Mouse (Mus musculus) hindbrain, embryonic 16.5 days (tissue): ENCODE data around the gene Pmel. TPM values are rescaled to one million over a fixed set of nuclear protein-coding genes. Genes with fewer than 3 reads are reported as not detected.
"Not testable (repeated sequence)": the region's sequence is repeated elsewhere in the genome, so short reads cannot be mapped to it uniquely, and the experiment has no call there.

Source experiments
- ATAC-seq: fragments of 200-750 bp; cut with Nextera tagmentation; 2 replicates; pipeline ENCODE4 v1.8.0; 2017; ENCODE audit warnings: moderate TSS enrichment, moderate library complexity
- H3K27ac ChIP-seq: fragments of 300-500 bp; sonication (generic); 2 replicates; pipeline ENCODE4 v1.5.1; 2014; ENCODE audit warnings: low read depth, mild to moderate bottlenecking, control low read depth, low read length, moderate library complexity
- H3K27me3 ChIP-seq: fragments of 300-500 bp; sonication (generic); replicated peaks from 2 replicates; pipeline ENCODE4 v1.6.1; 2014; ENCODE audit warnings: low read length; ENCODE audit not compliant: control insufficient read depth, insufficient read depth
- H3K36me3 ChIP-seq: fragments of 300-500 bp; sonication (generic); 2 replicates; pipeline ENCODE4 v1.6.1; 2014; ENCODE audit warnings: mild to moderate bottlenecking, low read length, moderate library complexity, mixed read lengths; ENCODE audit not compliant: control insufficient read depth, insufficient read depth
- H3K4me1 ChIP-seq: fragments of 300-500 bp; sonication (generic); 2 replicates; pipeline ENCODE4 v1.6.1; 2014; ENCODE audit warnings: low read depth, low read length; ENCODE audit not compliant: control insufficient read depth, insufficient read depth
- H3K4me2 ChIP-seq: fragments of 300-500 bp; sonication (generic); 2 replicates; pipeline ENCODE4 v1.6.1; 2014; ENCODE audit warnings: mild to moderate bottlenecking, low read length, control low read depth, moderate library complexity
- H3K4me3 ChIP-seq: fragments of 300-500 bp; sonication (generic); 2 replicates; pipeline ENCODE4 v1.5.1; 2014; ENCODE audit warnings: mild to moderate bottlenecking, low read length, control low read depth, moderate library complexity
- H3K9ac ChIP-seq: fragments of 300-500 bp; sonication (generic); 2 replicates; pipeline ENCODE4 v1.6.1; 2014; ENCODE audit warnings: low read depth, mild to moderate bottlenecking, control low read depth, low read length, moderate library complexity
- H3K9me3 ChIP-seq: fragments of 300-500 bp; sonication (generic); 2 replicates; pipeline ENCODE4 v1.6.1; 2014; ENCODE audit warnings: mild to moderate bottlenecking, low read length, moderate library complexity; ENCODE audit not compliant: control insufficient read depth
- WGBS: fragments of 180-500 bp; shearing (Covaris S2); extraction: QIAGEN DNeasy Blood & Tissue Kit; methylation state at CpG from one replicate; pipeline ENCODE4 v1.1.7; 2014; 5-methylcytosine and 5-hydroxymethylcytosine counted together
- polyA plus RNA-seq: library from polyadenylated mRNA; unstranded; fragments of >200 nt; fragmentation: Nextera tagmentation; extraction: Ambion mirVana; gene quantifications from 2 replicates; pipeline ENCODE4 v1.2.1, GENCODE M21; 2015

Gene Pmel
- polyA plus RNA-seq, 1 experiment from 2014 or later, result 0.83 TPM

DNA sequence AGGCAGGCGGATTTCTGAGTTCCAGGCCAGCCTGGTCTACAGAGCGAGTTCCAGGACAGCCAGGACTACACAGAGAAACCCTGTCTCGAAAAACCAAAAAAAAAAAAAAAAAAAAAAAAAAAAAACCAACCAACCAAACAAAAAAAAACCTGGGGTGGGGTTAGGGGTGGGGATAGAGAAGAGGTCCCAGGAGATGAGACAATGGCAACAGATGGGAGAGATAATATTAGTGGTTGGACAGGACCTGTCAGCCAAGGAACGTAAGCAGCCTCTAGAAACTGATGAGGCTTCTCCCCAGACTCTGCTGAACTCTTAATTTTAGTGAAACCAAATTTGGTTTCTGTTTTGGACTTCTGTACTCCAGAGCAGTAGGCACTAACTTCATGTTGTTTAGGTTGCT is 21.5 kb downstream of the Pmel start:
- not testable (repeated sequence) for H3K27me3 ChIP-seq, ATAC-seq, H3K4me2 ChIP-seq, H3K27ac ChIP-seq, H3K9me3 ChIP-seq, H3K4me1 ChIP-seq, H3K4me3 ChIP-seq, H3K9ac ChIP-seq, H3K36me3 ChIP-seq
- WGBS, result 76% methylated on average over 3 of the region's 4 CpGs

DNA sequence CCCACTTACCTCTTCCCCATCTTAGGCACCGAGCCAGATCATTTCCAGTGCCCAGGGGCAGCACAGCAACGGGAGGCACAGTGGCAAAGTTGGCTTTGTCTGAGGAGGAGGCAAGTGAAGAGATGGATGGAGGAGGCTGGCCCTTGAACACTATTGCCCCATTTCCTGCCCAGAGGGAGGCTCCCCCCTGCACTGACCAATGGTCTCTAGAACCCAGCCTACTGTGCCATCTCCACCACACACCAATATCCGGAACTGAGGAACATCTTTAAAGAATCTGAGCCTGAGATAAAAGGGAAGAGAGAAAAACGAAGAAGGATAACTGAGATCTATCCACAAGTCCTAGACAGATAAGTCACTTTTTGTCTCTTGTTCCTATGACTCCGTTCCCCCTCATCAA is 24.1 kb downstream of the Pmel start:
- H3K36me3 ChIP-seq, result no peaks in the 10 kb centered on the region
- no peak for ATAC-seq
- no peak overlapping the region for H3K9ac ChIP-seq
- WGBS, result 86% methylated on average over 5 of the region's 5 CpGs
- H3K27me3 ChIP-seq, result no peaks in the 10 kb centered on the region
- no peak overlapping the region for H3K4me2 ChIP-seq
- no peak overlapping the region for H3K27ac ChIP-seq
- no peak overlapping the region for H3K4me3 ChIP-seq
- no peaks in the 10 kb centered on the region for H3K9me3 ChIP-seq
- no peaks in the 10 kb centered on the region for H3K4me1 ChIP-seq

DNA sequence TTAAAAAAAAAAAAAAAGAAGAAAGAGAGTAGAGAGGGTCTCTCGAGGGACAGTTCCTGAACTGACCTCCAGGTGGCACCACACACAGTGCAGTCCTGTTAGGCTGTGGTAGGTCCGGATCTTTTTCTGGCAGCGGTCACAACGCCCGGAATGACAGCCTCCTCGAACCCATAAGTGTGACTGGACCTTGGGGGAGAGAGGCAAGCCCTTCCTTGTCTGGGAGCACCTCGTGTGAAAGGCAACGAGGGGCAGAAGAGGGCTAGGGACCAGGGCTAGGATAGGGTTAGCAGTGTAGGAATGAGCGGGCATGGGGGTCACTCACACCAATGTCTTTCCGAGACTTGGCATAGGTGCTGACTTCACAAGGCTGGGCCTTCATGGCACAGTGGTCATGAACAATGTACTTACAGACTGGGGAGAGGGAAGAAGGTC is 27.0 kb downstream of the Pmel start:
- H3K4me3 ChIP-seq, result no peak overlapping the region
- peak; percentile 34; the same call in 1 of the 2 replicates for ATAC-seq
- H3K36me3 ChIP-seq, result no peaks in the 10 kb centered on the region
- H3K4me1 ChIP-seq, result no peaks in the 10 kb centered on the region
- no peak overlapping the region for H3K4me2 ChIP-seq
- H3K27ac ChIP-seq, result no peak overlapping the region
- 13% methylated on average over 10 of the region's 10 CpGs for WGBS
- H3K9ac ChIP-seq, result no peak overlapping the region
- no peaks in the 10 kb centered on the region for H3K27me3 ChIP-seq
- H3K9me3 ChIP-seq, result no peaks in the 10 kb centered on the region

DNA sequence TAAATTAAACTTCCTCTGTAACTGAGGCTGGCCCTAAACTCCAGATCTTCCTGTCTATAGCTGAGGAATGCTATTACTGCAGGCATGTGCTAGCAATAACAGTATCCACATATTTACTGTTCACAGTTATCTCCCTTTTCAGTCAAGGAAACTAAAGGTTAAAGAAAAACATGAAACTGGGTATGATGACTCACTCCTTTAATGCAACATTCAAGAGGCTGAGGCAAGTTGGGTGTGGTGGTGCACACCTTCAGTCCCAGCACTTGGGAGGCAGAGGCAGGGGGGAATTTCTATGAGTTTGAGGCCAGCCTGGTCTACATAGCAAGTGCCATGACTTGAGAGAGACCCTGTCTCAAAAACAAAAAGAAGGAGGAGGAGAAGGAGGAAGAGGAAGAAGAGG is 28.0 kb downstream of the Pmel start:
- Histone ChIP-seq H3K9ac (no peak overlapping the region), H3K27me3 (no peaks in the 10 kb centered on the region), H3K9me3 (no peaks in the 10 kb centered on the region), H3K4me1 (no peaks in the 10 kb centered on the region), H3K36me3 (no peaks in the 10 kb centered on the region), H3K4me3 (no peak overlapping the region), H3K4me2 (no peak overlapping the region), H3K27ac (no peak overlapping the region)
- ATAC-seq, result no peak

DNA sequence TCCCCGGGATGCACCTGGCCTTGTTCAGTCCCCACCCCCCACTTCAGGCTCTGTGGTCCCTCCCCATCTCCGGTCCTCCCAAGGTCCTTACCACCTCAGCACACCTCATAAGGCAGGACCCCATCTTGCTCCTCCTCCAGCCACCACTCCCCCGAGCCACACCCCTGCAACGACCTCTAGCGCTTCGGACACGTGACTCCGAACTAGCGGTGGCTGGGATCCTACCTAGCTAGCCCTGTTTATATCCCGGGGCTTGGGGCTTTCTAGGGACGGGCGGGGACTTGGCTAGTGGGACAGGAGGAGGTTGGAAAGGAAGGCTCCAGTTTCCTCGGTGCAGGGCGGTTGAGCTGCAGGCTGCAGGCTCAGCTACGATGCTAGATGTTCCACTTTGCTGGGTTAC is 33.4 kb downstream of the Pmel start:
- H3K36me3 ChIP-seq, result no peaks in the 10 kb centered on the region
- H3K4me3 ChIP-seq, result peak overlapping the region; percentile 14; the same call in 1 of the 2 replicates
- peak; percentile 30; the same call in 1 of the 2 replicates for ATAC-seq
- H3K4me1 ChIP-seq, result no peaks in the 10 kb centered on the region
- no peaks in the 10 kb centered on the region for H3K9me3 ChIP-seq
- no peak overlapping the region for H3K27ac ChIP-seq
- 7% methylated on average over 15 of the region's 15 CpGs for WGBS
- H3K9ac ChIP-seq, result peak overlapping the region; percentile 31; the same call in 1 of the 2 replicates
- peak overlapping the region; percentile 36 for H3K4me2 ChIP-seq
- H3K27me3 ChIP-seq, result peaks cover under 1% of the 10 kb centered on the region; the same call in 1 of the 2 replicates

DNA sequence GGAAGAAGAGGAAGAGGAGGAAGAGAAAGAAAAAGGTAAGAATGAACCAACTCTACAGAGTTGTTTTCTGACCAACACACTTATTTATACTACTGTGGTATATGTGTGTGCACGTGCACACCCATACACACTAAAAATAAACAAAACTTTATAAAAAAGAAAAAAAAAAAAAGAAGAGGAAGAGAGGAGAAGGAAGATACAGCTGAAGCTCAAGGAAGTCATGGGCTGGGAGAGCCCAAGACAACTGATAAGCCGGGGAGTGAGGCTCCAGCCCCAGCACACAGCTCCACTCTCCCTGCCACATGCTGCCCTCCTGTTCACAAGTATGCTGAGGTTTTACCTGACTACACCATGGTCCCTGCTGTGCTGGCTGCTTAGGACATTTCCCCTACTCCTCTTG is 36.3 kb downstream of the Pmel start:
- H3K4me2 ChIP-seq, result no peak overlapping the region
- no peaks in the 10 kb centered on the region for H3K36me3 ChIP-seq
- H3K9ac ChIP-seq, result no peak overlapping the region
- H3K9me3 ChIP-seq, result no peaks in the 10 kb centered on the region
- H3K4me1 ChIP-seq, result peaks cover 17% of the 10 kb centered on the region
- peaks cover 5% of the 10 kb centered on the region; the same call in 1 of the 2 replicates for H3K27me3 ChIP-seq
- 63% methylated on average over 2 of the region's 2 CpGs for WGBS
- no peak overlapping the region for H3K27ac ChIP-seq
- no peak for ATAC-seq
- no peak overlapping the region for H3K4me3 ChIP-seq

DNA sequence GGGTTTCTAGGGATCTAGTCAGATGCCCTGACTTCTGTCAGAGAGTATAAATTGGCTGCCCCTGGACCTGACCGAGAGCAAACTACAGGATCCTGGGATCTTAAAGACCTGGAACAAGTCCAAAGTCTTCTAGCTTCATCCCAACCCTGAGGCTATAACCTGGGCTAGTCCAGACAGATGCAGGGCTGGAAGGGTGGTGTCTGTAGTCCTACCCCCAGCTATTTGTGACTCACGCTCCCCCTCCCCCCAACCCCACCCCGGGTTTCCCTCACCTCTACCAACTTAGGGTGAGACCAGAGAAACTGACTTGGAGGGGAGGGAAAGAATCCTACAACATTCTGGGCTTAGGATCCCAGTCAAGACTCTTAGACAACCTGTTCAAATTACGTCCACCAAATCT is 38.6 kb downstream of the Pmel start:
- Histone ChIP-seq H3K4me1 (peaks cover 21% of the 10 kb centered on the region), H3K4me3 (no peak overlapping the region)

DNA sequence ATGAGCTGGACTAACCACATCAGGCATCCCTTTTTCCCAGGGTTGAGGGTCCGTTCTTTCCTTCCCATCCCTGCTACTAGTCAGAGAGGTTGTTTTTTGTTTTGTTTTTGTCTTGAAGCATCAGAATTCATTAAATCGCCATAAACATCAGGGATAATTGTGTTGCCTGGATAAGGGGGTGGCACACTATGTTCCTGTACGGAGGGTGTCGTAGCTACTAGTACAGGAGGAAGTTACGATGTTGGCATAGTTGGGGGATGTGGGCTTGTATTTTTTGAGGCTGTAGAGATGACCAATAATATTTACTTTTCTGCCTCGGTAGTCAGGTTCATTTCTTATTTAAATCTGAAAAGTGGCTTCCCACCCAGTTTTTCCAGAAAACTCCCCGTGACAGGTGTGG is 39.2 kb downstream of the Pmel start:
- Histone ChIP-seq H3K9me3 (no peaks in the 10 kb centered on the region), H3K36me3 (no peaks in the 10 kb centered on the region), H3K4me2 (peak overlapping the region; percentile 95), H3K4me1 (peaks cover 21% of the 10 kb centered on the region), H3K4me3 (peak overlapping the region; percentile 70), H3K27ac (no peak overlapping the region), H3K9ac (peak overlapping the region; percentile 83), H3K27me3 (peaks cover 5% of the 10 kb centered on the region; the same call in 1 of the 2 replicates)
- no peak for ATAC-seq
- WGBS, result 9% methylated on average over 7 of the region's 7 CpGs

More for the DNA sequence above, 38.6 kb downstream of the Pmel start:
- Histone ChIP-seq H3K27ac (no peak overlapping the region), H3K4me2 (peak overlapping the region; percentile 95; the same call in 1 of the 2 replicates), H3K27me3 (peaks cover 5% of the 10 kb centered on the region; the same call in 1 of the 2 replicates), H3K36me3 (no peaks in the 10 kb centered on the region), H3K9ac (no peak overlapping the region), H3K9me3 (no peaks in the 10 kb centered on the region)
- ATAC-seq, result no peak
- WGBS, result 42% methylated on average over 4 of the region's 4 CpGs

DNA sequence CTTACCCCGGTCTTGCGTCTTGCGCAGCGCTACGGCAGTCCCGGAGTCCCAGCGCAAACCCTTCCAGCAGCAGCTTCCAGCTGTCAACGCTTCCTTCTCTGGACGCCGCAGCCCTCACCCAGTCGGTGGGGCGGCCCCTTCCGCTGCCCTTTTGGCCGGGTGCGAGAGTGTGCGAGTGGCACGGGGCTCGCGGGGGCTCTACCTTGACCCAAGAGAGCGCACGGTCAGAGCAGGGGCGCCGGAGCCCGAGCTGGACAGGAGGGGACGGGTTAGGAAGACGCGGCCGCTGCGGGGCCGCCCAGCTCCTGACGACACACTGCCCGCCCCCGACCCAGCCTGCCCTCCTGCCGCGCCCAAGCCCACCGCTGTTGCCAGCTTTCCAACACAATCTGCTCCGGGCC is 39.8 kb downstream of the Pmel start:
- H3K4me3 ChIP-seq, result peak overlapping the region; percentile 70
- H3K9me3 ChIP-seq, result no peaks in the 10 kb centered on the region
- peak overlapping the region; percentile 95 for H3K4me2 ChIP-seq
- peak overlapping the region; percentile 66 for H3K27ac ChIP-seq
- WGBS, result 0% methylated on average over 30 of the region's 37 CpGs
- ATAC-seq, result peak; percentile 21
- peaks cover 21% of the 10 kb centered on the region for H3K4me1 ChIP-seq
- no peaks in the 10 kb centered on the region for H3K36me3 ChIP-seq
- peaks cover 5% of the 10 kb centered on the region; the same call in 1 of the 2 replicates for H3K27me3 ChIP-seq
- peak overlapping the region; percentile 83 for H3K9ac ChIP-seq

DNA sequence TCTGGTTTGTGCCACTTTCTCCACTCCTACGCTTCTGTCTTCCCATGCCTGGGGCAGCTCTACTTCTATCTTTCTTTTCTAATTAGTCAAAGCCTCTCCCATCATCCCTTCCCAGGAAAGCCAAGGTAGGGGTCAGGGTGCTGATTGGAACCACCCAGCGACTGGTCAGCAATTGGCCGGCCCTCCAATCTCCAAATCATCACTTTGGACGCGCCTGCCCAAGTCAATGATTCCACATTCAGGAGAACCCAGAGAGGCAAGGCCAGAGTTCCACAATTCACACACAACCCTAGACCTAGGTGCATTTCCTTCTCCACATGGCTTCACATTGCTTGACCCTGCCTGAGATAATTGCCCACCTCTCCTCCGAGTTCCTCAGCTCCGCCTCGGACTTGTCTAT is 40.2 kb downstream of the Pmel start:
- Histone ChIP-seq H3K4me1 (peaks cover 22% of the 10 kb centered on the region), H3K36me3 (no peaks in the 10 kb centered on the region), H3K4me3 (peak overlapping the region; percentile 70), H3K27me3 (peaks cover 5% of the 10 kb centered on the region; the same call in 1 of the 2 replicates), H3K9me3 (no peaks in the 10 kb centered on the region), H3K9ac (peak overlapping the region; percentile 83), H3K4me2 (peak overlapping the region; percentile 95), H3K27ac (no peak overlapping the region)
- ATAC-seq, result no peak
- WGBS, result 20% methylated on average over 8 of the region's 8 CpGs
